Mouse (Mus musculus) activated CD4-positive, CD25-positive, alpha-beta regulatory T cell, adult 4 months (primary cell): ENCODE data around the gene B3gnt2. TPM values are rescaled to one million over a fixed set of nuclear protein-coding genes. Genes with fewer than 3 reads are reported as not detected.
A peak's percentile ranks its signal among the peaks of the same experiment; 100 is the strongest.

Source experiments
- ATAC-seq: one replicate; pipeline ENCODE4 v1.8.0; 2017
- polyA plus RNA-seq, 2 experiments: library from polyadenylated mRNA; unstranded; fragments of 100-300 nt; shearing (Covaris generic); gene quantifications; one replicate each; pipeline ENCODE4 v1.2.1; 2017

Gene B3gnt2
- polyA plus RNA-seq, 2 experiments from 2014 or later = 4.7 to 9.8 TPM

- ATAC-seq = peak; percentile 100
Measured at GRCm38 (mm10) chr11:22710596-22710995, 150.2 kb downstream of the B3gnt2 start.

Other genes starting within 250 kb of the B3gnt2 start
- 1 to 10 TPM; 5.6 to 7.2 TPM for gene Zrsr1, start 111.0 kb upstream of the B3gnt2 start, polyA plus RNA-seq
- 10 to 100 TPM; 32.8 to 42.2 TPM for gene Gm28048, start 121.1 kb upstream of the B3gnt2 start, polyA plus RNA-seq
- 100 to 1,000 TPM in 1 of 2 experiments, 10 to 100 TPM in 1; 95.9 to 117 TPM for gene Commd1, start 121.4 kb upstream of the B3gnt2 start, polyA plus RNA-seq
- 100 to 1,000 TPM; 227 to 238 TPM for gene Cct4, start 129.6 kb upstream of the B3gnt2 start, polyA plus RNA-seq
- gene Fam161a, start 146.6 kb upstream of the B3gnt2 start, polyA plus RNA-seq = 1 to 10 TPM; 2.0 to 2.7 TPM